Mouse (Mus musculus) lung, embryonic 16.5 days (tissue): ENCODE results near the gene Gltpd2. TPM values are rescaled to one million over a fixed set of nuclear protein-coding genes. Genes with fewer than 3 reads are reported as not detected.
"Not testable (repeated sequence)": the region's sequence is repeated elsewhere in the genome, so short reads cannot be mapped to it uniquely, and the experiment has no call there.

ENCODE experiments used
- ATAC-seq: fragments of 200-750 bp; cut with Nextera tagmentation; 2 replicates; pipeline ENCODE4 v1.8.0; 2017; ENCODE audit warnings: low read depth, mild to moderate bottlenecking, moderate library complexity
- H3K27ac ChIP-seq: fragments of 300-500 bp; sonication (generic); 2 replicates; pipeline ENCODE4 v1.5.1; 2014; ENCODE audit warnings: mild to moderate bottlenecking, control low read depth, low read length
- H3K27me3 ChIP-seq: fragments of 300-500 bp; sonication (generic); 2 replicates; pipeline ENCODE4 v1.6.1; 2014; ENCODE audit warnings: low read depth, low read length, mixed read lengths; ENCODE audit not compliant: control insufficient read depth, insufficient read depth
- H3K36me3 ChIP-seq: fragments of 300-500 bp; sonication (generic); 2 replicates; pipeline ENCODE4 v1.6.1; 2014; ENCODE audit warnings: low read length; ENCODE audit not compliant: control insufficient read depth, insufficient read depth
- H3K4me1 ChIP-seq: fragments of 300-500 bp; sonication (generic); replicated peaks from 2 replicates; pipeline ENCODE4 v1.6.1; 2014; ENCODE audit warnings: low read length, mixed read lengths; ENCODE audit not compliant: control insufficient read depth, insufficient read depth
- H3K4me2 ChIP-seq: fragments of 300-500 bp; sonication (generic); 2 replicates; pipeline ENCODE4 v1.6.1; 2014; ENCODE audit warnings: low read depth, low read length, control low read depth
- H3K4me3 ChIP-seq: fragments of 300-500 bp; sonication (generic); 2 replicates; pipeline ENCODE4 v1.5.1; 2014; ENCODE audit warnings: mild to moderate bottlenecking, low read length, control low read depth
- H3K9ac ChIP-seq: fragments of 300-500 bp; sonication (generic); 2 replicates; pipeline ENCODE4 v1.6.1; 2014; ENCODE audit warnings: low read length, control low read depth
- H3K9me3 ChIP-seq: fragments of 300-500 bp; sonication (generic); 2 replicates; pipeline ENCODE4 v1.6.1; 2016; ENCODE audit warnings: low read length; ENCODE audit not compliant: control insufficient read depth
- WGBS: fragments of 180-500 bp; shearing (Covaris S2); extraction: QIAGEN DNeasy Blood & Tissue Kit; methylation state at CpG from one replicate; pipeline ENCODE4 v1.1.7; 2014; 5-methylcytosine and 5-hydroxymethylcytosine counted together
- polyA plus RNA-seq: library from polyadenylated mRNA; unstranded; fragments of >200 nt; fragmentation: Nextera tagmentation; extraction: Ambion mirVana; gene quantifications from 2 replicates; pipeline ENCODE4 v1.2.1, GENCODE M21; 2015

Gene Gltpd2
- polyA plus RNA-seq, 1 experiment from 2014 or later, result 0.54 TPM

DNA sequence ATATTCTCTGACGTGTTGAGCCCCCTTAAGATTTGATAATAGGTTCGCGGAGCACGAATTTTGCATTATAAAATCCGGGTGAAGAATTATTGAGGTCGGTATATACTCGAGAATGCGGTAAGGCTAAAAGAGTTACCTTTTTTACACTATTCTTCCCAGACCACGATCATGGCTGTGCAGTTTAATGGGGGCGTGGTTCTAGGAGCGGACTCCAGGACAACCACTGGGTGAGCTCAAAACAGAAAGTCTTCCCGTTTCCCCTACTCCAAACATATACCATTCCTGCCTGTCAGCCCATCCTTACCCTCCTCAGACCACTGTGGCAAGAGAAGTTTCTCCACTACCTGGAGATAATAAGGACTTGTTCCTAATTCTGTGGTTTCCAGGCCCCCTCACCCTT lies 6.7 kb downstream of the Gltpd2 start:
- peaks cover 18% of the 10 kb centered on the region for H3K36me3 ChIP-seq
- peak overlapping the region; percentile 81 for H3K9ac ChIP-seq
- H3K4me1 ChIP-seq, result peaks cover 5% of the 10 kb centered on the region
- no peaks in the 10 kb centered on the region for H3K27me3 ChIP-seq
- H3K4me3 ChIP-seq, result peak overlapping the region; percentile 78
- no peak overlapping the region for H3K27ac ChIP-seq
- WGBS, result 1% methylated on average over 12 of the region's 12 CpGs
- H3K4me2 ChIP-seq, result peak overlapping the region; percentile 58
- H3K9me3 ChIP-seq, result no peaks in the 10 kb centered on the region
- ATAC-seq, result peak; percentile 42

DNA sequence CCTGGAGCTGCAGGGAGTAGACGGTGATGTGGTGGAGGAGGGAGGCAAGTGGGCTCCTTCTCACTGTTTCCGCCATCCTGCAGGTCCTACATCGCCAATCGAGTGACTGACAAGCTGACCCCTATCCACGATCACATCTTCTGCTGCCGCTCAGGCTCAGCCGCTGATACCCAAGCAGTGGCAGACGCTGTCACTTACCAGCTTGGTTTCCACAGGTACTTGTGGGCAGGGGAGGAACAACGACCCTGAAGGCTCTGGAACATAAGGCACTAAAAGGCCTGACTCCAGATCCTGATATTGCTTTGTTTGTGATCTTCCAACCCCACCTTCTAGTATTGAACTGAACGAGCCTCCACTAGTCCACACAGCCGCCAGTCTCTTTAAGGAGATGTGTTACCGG lies 7.2 kb downstream of the Gltpd2 start:
- 78% methylated on average over 12 of the region's 12 CpGs for WGBS
- Histone ChIP-seq H3K27me3 (no peaks in the 10 kb centered on the region), H3K27ac (no peak overlapping the region), H3K36me3 (peaks cover 18% of the 10 kb centered on the region), H3K4me3 (peak overlapping the region; percentile 78), H3K4me2 (peak overlapping the region; percentile 58), H3K9ac (peak overlapping the region; percentile 81), H3K4me1 (peaks cover 5% of the 10 kb centered on the region), H3K9me3 (no peaks in the 10 kb centered on the region)
- no peak for ATAC-seq

GRCm38 (mm10) chr11:70528610-70529009 lies 9.6 kb downstream of the Gltpd2 start:
- no peak overlapping the region for H3K27ac ChIP-seq
- H3K9ac ChIP-seq, result no peak overlapping the region
- no peaks in the 10 kb centered on the region for H3K9me3 ChIP-seq
- 79% methylated on average over 7 of the region's 7 CpGs for WGBS
- peaks cover 18% of the 10 kb centered on the region for H3K36me3 ChIP-seq
- H3K4me1 ChIP-seq, result peaks cover 5% of the 10 kb centered on the region
- no peaks in the 10 kb centered on the region for H3K27me3 ChIP-seq
- no peak overlapping the region for H3K4me3 ChIP-seq
- ATAC-seq, result no peak
- H3K4me2 ChIP-seq, result no peak overlapping the region

DNA sequence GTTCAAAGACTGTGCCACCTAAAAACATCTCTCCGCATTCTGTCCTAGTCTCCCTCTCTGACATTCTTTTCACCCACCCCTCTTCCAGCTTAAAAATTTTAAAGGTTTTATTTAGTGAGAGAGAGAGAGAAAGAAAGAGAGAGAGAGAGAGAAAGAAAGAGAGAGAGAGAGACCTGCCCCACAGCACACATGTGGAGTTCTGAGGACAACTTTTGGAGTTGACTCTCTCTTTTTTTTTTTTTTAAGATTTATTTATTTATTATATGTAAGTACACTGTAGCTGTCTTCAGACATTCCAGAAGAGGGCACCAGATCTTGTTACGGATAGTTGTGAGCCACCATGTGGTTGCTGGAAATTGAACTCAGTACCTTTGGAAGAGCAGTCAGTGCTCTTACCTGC lies 12.1 kb downstream of the Gltpd2 start:
- H3K27me3 ChIP-seq, H3K4me2 ChIP-seq, H3K27ac ChIP-seq, ATAC-seq, H3K9me3 ChIP-seq, H3K4me1 ChIP-seq, H3K4me3 ChIP-seq, H3K9ac ChIP-seq: not testable (repeated sequence)
- 83% methylated on average over 2 of the region's 2 CpGs for WGBS
- peaks cover 18% of the 10 kb centered on the region for H3K36me3 ChIP-seq

DNA sequence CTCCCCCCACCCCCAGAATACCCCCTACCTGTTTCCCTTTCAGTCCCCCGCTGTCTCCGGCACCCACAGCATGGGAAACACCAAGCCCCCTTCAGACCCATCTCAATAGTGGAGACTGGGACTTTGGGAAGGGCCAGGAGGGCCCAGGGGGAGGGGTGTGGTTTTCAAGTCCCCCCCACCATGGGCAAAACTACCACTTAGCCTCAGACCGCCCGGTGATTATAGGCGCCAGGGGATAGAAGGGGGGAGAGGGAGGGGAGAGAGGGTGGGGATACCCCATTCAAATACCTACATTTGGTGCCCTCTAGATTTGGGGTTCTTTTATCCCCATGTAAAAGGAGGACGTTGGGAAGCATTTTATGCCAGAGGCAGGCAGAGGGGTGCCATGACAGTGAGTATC lies 13.8 kb downstream of the Gltpd2 start, which contains the start of gene Gm40193:
TSS of gene Gm40193 (minus strand) at position 101 of the 400 bp plus-strand sequence.
- WGBS, result 78% methylated on average over 6 of the region's 6 CpGs
- no peaks in the 10 kb centered on the region for H3K9me3 ChIP-seq
- peaks cover 6% of the 10 kb centered on the region for H3K36me3 ChIP-seq
- H3K27me3 ChIP-seq, result no peaks in the 10 kb centered on the region
- no peak within 1 kb of the TSS for H3K4me2 ChIP-seq
- no peak within 1 kb of the TSS for H3K27ac ChIP-seq
- no peak within 1 kb of the TSS for H3K4me3 ChIP-seq
- ATAC-seq, result no peak
- H3K9ac ChIP-seq, result no peak within 1 kb of the TSS
- no peaks in the 10 kb centered on the region for H3K4me1 ChIP-seq

GRCm38 (mm10) chr11:70539423-70539822 lies 20.4 kb downstream of the Gltpd2 start:
- peaks cover 2% of the 10 kb centered on the region; the same call in 1 of the 2 replicates for H3K36me3 ChIP-seq
- WGBS, result 11% methylated on average over 9 of the region's 9 CpGs
- peak overlapping the region; percentile 80 for H3K27ac ChIP-seq
- ATAC-seq, result no peak
- H3K4me3 ChIP-seq, result peak overlapping the region; percentile 74
- no peaks in the 10 kb centered on the region for H3K9me3 ChIP-seq
- H3K4me1 ChIP-seq, result peaks cover 7% of the 10 kb centered on the region; the same call in 1 of the 2 replicates
- no peaks in the 10 kb centered on the region for H3K27me3 ChIP-seq
- H3K9ac ChIP-seq, result peak overlapping the region; percentile 75
- peak overlapping the region; percentile 68 for H3K4me2 ChIP-seq

- H3K4me3 ChIP-seq, result peak within 1 kb of the TSS; percentile 74
- H3K27me3 ChIP-seq, result no peaks in the 10 kb centered on the region
- H3K27ac ChIP-seq, result peak within 1 kb of the TSS; percentile 80
- H3K36me3 ChIP-seq, result peaks cover 2% of the 10 kb centered on the region; the same call in 1 of the 2 replicates
- under 1% methylated on average over 60 of the region's 65 CpGs for WGBS
- peak within 1 kb of the TSS; percentile 75 for H3K9ac ChIP-seq
- ATAC-seq, result peak; percentile 99
- H3K4me1 ChIP-seq, result peaks cover 7% of the 10 kb centered on the region; the same call in 1 of the 2 replicates
- peak within 1 kb of the TSS; percentile 68 for H3K4me2 ChIP-seq
- H3K9me3 ChIP-seq, result no peaks in the 10 kb centered on the region
These were observed 21.0 kb downstream of the Gltpd2 start, which contains the start of gene Pld2 for GRCm38 (mm10) chr11:70539877-70540587. Pld2 (plus strand) TSS chr11:70540064.

- H3K36me3 ChIP-seq, result peaks cover 2% of the 10 kb centered on the region; the same call in 1 of the 2 replicates
- no peaks in the 10 kb centered on the region for H3K27me3 ChIP-seq
- no peak overlapping the region for H3K27ac ChIP-seq
- peak overlapping the region; percentile 74 for H3K4me3 ChIP-seq
- H3K4me2 ChIP-seq, result peak overlapping the region; percentile 68
- 82% methylated on average over 7 of the region's 7 CpGs for WGBS
- H3K4me1 ChIP-seq, result peaks cover 7% of the 10 kb centered on the region; the same call in 1 of the 2 replicates
- no peaks in the 10 kb centered on the region for H3K9me3 ChIP-seq
- 0 out of 2 replicates have a peak overlapping the region, but pooled peaks have one; percentile 75 for H3K9ac ChIP-seq
- no peak for ATAC-seq
These were observed 21.9 kb downstream of the Gltpd2 start for GRCm38 (mm10) chr11:70540928-70541327.

GRCm38 (mm10) chr11:70541415-70541814 lies 22.4 kb downstream of the Gltpd2 start:
- Histone ChIP-seq H3K9ac (no peak overlapping the region), H3K4me3 (no peak overlapping the region), H3K27me3 (no peaks in the 10 kb centered on the region), H3K9me3 (no peaks in the 10 kb centered on the region), H3K4me2 (peak overlapping the region; percentile 68; the same call in 1 of the 2 replicates), H3K36me3 (peaks cover 2% of the 10 kb centered on the region; the same call in 1 of the 2 replicates), H3K27ac (no peak overlapping the region), H3K4me1 (peaks cover 7% of the 10 kb centered on the region; the same call in 1 of the 2 replicates)
- ATAC-seq, result no peak
- WGBS, result 64% methylated on average over 5 of the region's 5 CpGs
